Mouse (Mus musculus): Measurements from ENCODE around the gene Aqp3. TPM values are rescaled to one million over a fixed set of nuclear protein-coding genes. Genes with fewer than 3 reads are reported as not detected.

The Aqp3 gene
- 20.0 and 27.9 TPM in 2 replicates for polyA plus RNA-seq (2015; fragmentation: Nextera tagmentation; extraction: Ambion mirVana)

DNA sequence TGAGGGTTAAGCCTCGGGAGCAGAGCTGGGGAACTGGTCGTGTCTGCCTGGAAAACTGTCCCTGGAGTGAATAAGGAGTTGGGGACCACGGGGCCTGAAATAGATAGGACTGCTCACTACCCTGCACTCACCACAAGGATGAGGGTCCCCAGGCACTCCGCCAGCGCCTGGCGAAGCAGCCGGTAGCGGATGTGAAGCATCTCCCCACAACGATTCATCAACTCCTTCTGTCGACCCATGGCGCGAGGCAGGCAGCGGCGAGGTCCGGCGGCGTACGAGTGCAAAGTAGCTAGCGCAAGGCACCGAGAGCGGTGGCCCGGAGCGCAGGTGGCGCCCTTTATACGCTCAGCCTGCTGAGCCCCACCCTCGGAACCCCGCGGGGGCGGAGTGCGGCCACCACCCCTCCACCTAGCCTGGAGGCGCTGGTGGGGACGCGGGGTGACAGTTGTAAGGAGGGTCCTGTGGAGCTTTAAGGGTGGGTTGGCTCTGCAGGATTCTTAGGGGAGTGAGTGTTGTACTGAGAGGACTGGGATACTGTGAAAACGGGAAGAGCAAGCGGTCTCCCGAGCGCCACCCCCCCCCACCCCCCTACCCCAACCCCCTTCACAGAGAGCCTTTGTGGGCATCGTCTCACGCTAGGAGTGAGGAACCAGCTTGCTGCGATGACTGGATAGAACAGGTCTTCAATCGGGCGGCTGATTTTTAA is at the start of gene Aqp3:
Aqp3 (minus strand) TSS at position 313 of the 706 bp plus-strand sequence.
- no peaks in the 10 kb centered on the region for H3K36me3 ChIP-seq
- 1% methylated on average over 42 of the region's 42 CpGs for WGBS
- H3K27ac ChIP-seq: no peak within 1 kb of the TSS
- peak within 1 kb of the TSS; percentile 94 for H3K4me2 ChIP-seq
- H3K4me3 ChIP-seq: peak within 1 kb of the TSS; percentile 49
- H3K27me3 ChIP-seq: peaks cover 34% of the 10 kb centered on the region
- no peaks in the 10 kb centered on the region for H3K9me3 ChIP-seq
- H3K9ac ChIP-seq: peak within 1 kb of the TSS; percentile 70
- H3K4me1 ChIP-seq: peaks cover 26% of the 10 kb centered on the region
- ATAC-seq (ENCODE audit: insufficient number of reproducible peaks, insufficient read depth, low FRiP score, low TSS enrichment, low read depth): 0 out of 2 replicates have a peak, but pooled peaks have one; percentile 15

DNA sequence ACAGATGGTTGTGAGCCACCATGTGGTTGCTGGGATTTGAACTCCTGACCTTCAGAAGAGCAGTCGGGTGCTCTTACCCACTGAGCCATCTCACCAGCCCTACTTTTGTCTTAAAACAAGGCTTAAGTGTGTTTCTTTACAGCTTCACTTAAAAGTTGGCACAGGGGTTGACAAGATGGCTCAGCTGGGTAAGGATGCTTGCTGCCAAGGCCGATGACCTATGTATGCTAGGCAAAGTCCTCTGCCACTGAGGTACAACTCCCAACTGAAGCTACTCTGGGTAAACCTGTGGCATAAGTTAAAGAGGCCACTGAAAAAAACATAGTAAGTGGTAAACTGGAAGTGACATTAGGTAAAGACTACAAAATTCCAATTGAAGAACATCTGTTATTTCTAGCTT is 44.6 kb upstream of the Aqp3 start:
- 93% methylated on average over 2 of the region's 2 CpGs for WGBS
- H3K36me3 ChIP-seq: peaks cover 57% of the 10 kb centered on the region
- no peak for ATAC-seq (ENCODE audit: insufficient number of reproducible peaks, insufficient read depth, low FRiP score, low TSS enrichment, low read depth)

DNA sequence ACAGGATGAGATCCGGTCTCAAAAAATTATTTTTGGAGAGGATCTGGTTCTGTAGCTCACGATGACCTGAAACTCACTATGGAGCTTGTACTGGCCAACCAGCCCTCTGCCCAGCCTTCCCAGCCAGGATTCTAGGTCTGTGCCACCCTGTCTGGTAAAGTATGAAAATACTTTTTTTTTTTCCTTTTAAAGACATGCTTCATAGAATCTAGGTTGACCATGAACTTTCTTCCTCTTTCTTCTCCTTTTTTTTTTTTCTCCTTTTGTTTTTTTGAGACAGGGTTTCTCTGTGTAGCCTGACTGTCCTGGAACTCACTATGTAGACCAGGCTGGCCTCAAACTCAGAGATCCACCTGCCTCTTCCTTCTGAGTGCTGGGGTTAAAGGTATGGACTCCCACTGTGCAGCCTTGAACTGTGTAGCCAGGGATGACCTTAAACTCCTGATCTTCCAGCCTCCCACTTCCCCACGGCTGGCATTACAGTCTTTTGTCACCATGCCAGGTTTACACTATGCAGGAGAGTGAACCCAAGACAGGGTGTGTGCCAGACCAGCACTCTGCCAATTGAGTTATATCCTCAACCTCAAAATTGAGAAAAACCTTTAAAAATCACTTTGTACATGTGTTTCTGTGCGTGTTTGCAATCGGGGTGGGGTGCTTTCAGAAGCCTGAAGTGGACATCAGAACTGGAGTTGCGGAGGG is 42.3 kb upstream of the Aqp3 start:
- Histone ChIP-seq H3K4me1 (peaks cover 7% of the 10 kb centered on the region; the same call in 1 of the 2 replicates), H3K9ac (no peak overlapping the region), H3K9me3 (no peaks in the 10 kb centered on the region), H3K27ac (no peak overlapping the region), H3K36me3 (peaks cover 57% of the 10 kb centered on the region), H3K4me2 (no peak overlapping the region), H3K27me3 (no peaks in the 10 kb centered on the region), H3K4me3 (no peak overlapping the region)
- 89% methylated on average over 6 of the region's 6 CpGs for WGBS
- no peak for ATAC-seq (ENCODE audit: insufficient number of reproducible peaks, insufficient read depth, low FRiP score, low TSS enrichment, low read depth)

More for the DNA sequence above, 44.6 kb upstream of the Aqp3 start:
- Histone ChIP-seq H3K4me2 (no peak overlapping the region), H3K4me3 (no peak overlapping the region), H3K9ac (no peak overlapping the region), H3K4me1 (0 out of 2 replicates have a peak, but pooled peaks cover 3% of the 10 kb centered on the region), H3K9me3 (no peaks in the 10 kb centered on the region), H3K27me3 (no peaks in the 10 kb centered on the region), H3K27ac (no peak overlapping the region)

DNA sequence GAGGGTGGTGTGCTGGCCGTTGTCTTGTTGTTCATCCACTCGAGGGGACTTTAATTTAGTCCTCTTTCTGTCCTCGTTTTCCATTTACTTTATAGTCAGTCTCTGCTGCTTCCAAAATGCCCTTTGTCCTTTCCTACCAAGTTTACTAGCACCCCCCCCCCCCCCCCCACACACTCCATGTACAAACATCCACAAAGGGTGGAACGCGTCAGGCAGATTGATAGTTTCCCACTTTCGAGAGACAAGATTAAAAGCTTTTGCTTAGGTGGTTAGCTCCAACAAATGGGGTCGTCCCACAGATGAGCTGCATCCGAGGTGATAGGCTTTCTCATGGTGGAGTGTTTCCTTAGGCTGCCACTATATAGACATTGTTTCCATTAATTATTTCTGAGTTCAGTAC is 38.8 kb upstream of the Aqp3 start:
- peak overlapping the region; percentile 100 for H3K9ac ChIP-seq
- no peaks in the 10 kb centered on the region for H3K9me3 ChIP-seq
- H3K4me3 ChIP-seq: peak overlapping the region; percentile 97
- H3K27ac ChIP-seq: peak overlapping the region; percentile 99; the same call in 1 of the 2 replicates
- peaks cover 12% of the 10 kb centered on the region for H3K4me1 ChIP-seq
- 0% methylated on average over 8 of the region's 8 CpGs for WGBS
- peak overlapping the region; percentile 78 for H3K4me2 ChIP-seq
- H3K36me3 ChIP-seq: peaks cover 35% of the 10 kb centered on the region
- no peaks in the 10 kb centered on the region for H3K27me3 ChIP-seq
- ATAC-seq (ENCODE audit: insufficient number of reproducible peaks, insufficient read depth, low FRiP score, low TSS enrichment, low read depth): no peak

DNA sequence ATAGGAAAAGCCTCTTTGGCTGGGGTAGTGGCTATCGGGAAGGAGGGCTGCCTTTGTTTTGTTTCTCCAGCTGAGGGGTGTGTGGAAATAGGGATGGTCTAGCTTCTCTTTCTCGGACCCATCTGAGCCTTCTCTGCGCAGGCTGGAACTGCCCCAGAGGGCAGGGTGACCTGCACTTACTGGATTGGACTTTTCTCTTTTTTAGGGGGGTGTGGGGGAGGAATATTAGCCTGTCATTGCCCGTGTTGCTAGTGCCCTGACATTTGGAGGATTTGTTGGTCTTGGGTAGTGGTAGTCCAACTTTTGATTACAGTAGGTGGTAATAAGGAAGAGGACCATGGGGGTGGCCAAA is 38.4 kb upstream of the Aqp3 start:
- Histone ChIP-seq H3K27me3 (no peaks in the 10 kb centered on the region), H3K36me3 (peaks cover 31% of the 10 kb centered on the region), H3K27ac (peak overlapping the region; percentile 99), H3K9me3 (no peaks in the 10 kb centered on the region), H3K9ac (peak overlapping the region; percentile 100), H3K4me2 (peak overlapping the region; percentile 78), H3K4me3 (peak overlapping the region; percentile 97), H3K4me1 (peaks cover 12% of the 10 kb centered on the region)
- ATAC-seq (ENCODE audit: insufficient number of reproducible peaks, insufficient read depth, low FRiP score, low TSS enrichment, low read depth): no peak
- 0% methylated on average over 4 of the region's 4 CpGs for WGBS

DNA sequence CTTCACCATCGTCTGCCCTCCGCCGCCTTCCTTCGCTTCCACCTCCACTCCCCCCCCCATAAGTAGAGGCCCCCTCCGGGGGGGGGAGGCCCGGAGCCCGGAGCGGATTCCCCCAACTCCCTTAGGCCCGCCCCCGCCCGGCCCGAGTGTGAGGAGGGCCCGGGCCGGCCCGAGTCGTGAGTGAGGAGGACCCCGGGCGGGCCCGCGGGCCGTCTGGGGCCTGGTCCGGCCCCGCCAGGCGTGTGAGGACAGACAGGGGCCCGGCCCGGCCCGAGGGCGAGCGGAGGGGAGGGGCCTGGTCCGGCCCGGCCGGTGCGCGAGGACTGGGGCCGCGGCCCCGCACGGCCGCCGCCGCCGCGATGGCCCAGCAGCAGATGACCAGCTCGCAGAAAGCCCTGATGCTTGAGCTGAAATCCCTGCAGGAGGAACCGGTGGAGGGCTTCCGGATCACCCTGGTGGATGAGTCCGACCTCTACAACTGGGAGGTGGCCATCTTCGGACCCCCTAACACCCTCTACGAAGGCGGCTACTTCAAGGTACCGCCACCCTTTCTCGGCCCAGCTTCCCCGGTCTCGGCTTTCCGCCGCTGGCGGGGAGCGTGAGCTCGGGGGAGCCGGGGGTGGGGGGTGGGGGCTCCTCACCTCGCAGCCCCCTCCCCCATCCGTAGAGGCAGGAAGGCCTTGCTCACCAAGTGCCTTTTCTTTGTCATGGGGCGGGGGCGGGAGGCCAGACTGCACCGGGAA is 37.9 kb upstream of the Aqp3 start, which contains the start of gene Ube2r2:
Ube2r2 (plus strand) TSS at position 33 of the 743 bp plus-strand sequence.
- ATAC-seq (ENCODE audit: insufficient number of reproducible peaks, insufficient read depth, low FRiP score, low TSS enrichment, low read depth): peak; percentile 74
- Histone ChIP-seq H3K36me3 (peaks cover 26% of the 10 kb centered on the region), H3K9ac (peak within 1 kb of the TSS; percentile 100), H3K4me2 (peak within 1 kb of the TSS; percentile 78), H3K9me3 (no peaks in the 10 kb centered on the region), H3K4me1 (peaks cover 12% of the 10 kb centered on the region), H3K4me3 (peak within 1 kb of the TSS; percentile 97), H3K27me3 (no peaks in the 10 kb centered on the region), H3K27ac (peak within 1 kb of the TSS; percentile 99)
- under 1% methylated on average over 62 of the region's 65 CpGs for WGBS

DNA sequence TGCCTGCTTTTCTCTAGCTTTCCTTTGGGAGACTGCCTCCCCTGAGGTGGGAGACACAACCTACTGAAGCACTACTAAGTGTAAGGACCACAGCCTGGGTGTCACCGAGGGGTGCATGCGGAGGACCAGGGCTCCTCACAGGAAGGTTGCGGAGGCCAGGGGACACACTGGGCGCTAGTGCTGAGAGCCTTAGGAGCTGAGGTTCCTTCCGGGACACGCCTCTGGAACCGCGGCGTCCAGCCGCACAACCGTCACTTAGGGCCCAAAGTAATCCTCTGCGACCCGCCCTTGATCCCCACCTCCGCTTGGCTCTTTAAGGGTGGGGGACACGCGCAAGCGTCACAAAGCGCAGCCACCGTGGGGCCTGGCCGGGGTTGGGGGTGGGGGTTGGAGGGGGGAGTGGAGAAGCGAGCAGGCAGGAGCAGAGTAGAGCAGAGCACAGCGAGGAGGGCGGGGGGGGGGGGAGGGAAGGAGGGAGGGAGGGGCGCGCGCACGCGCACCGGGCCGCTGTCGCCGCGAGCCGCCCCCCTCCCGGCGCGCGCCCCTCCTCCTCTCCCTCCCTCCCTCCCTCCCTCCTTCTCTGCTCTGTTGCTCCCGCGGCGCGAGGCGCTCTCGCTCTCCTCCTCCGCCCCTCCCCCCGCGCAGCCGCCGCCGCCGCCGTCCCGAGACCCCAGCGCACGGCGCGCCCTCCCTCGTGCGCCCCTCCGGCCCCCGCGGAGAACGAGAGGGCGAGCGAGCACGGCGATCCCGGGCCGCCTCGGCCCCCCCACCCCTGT is 37.1 kb upstream of the Aqp3 start:
- Histone ChIP-seq H3K36me3 (peaks cover 18% of the 10 kb centered on the region), H3K4me1 (peaks cover 9% of the 10 kb centered on the region), H3K9ac (peak overlapping the region; percentile 100), H3K4me2 (peak overlapping the region; percentile 78), H3K27me3 (no peaks in the 10 kb centered on the region), H3K9me3 (no peaks in the 10 kb centered on the region), H3K27ac (peak overlapping the region; percentile 99), H3K4me3 (peak overlapping the region; percentile 97)
- 1% methylated on average over 26 of the region's 70 CpGs for WGBS
- ATAC-seq (ENCODE audit: insufficient number of reproducible peaks, insufficient read depth, low FRiP score, low TSS enrichment, low read depth): peak; percentile 93

DNA sequence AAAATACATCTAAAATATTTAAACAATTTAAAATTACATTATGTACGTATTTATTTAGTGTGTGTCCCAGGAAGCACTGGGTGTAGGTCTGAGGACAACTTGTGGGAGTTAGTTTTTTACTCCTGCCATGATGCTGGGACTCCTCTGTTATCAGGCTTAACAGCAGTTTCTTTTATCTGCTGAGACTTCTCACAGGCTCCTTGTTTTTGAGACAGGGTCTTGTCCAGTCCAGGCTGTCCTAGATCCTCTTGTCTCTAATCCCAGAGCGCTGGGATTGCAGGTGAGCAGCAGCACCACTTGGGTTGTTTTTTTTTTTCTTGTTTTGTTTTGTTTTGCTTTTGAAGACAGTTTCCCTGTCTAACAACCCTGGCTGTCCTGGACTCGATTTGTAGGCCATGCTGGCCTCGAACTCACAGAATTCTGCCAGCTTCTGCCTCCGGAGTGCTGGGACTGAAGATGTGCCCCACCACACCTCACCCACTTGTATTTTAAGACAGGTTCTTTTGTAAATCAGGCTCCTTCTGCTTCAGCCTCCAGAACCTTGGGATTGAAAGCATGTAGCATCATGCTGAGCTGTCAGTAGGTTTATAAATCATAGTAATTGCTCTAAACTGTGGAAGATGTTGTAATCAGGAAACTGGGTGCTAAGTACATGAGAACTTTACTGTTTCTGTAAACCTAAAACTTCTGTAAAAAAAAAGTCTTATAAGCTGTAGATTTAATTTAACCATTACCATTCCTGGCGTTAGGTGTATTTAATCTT is 35.7 kb upstream of the Aqp3 start:
- no peak overlapping the region for H3K4me3 ChIP-seq
- H3K27ac ChIP-seq: no peak overlapping the region
- no peaks in the 10 kb centered on the region for H3K9me3 ChIP-seq
- H3K4me2 ChIP-seq: no peak overlapping the region
- no peak overlapping the region for H3K9ac ChIP-seq
- H3K36me3 ChIP-seq: peaks cover 6% of the 10 kb centered on the region
- peaks cover 9% of the 10 kb centered on the region for H3K4me1 ChIP-seq
- no peaks in the 10 kb centered on the region for H3K27me3 ChIP-seq
- WGBS: 78% methylated on average over 6 of the region's 6 CpGs
- no peak for ATAC-seq (ENCODE audit: insufficient number of reproducible peaks, insufficient read depth, low FRiP score, low TSS enrichment, low read depth)

DNA sequence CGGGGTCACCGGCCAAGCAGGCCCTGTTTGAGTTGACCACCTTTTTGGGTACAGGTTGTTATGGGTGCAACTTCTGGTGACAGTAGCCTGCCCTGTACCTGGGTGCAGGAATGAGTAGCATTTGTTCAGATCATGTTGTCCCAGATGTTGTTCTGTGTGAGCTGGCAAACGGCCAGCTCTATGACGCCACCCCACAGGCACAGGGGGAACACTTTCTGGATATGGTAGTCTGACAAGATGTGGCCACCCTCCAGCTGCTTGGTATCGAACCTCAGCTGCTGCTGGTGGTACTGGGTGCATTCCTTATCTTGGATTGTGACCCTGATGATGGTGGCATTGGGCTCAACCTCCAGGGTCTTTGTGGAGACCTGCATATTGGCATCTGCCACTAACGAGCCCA is 34.5 kb upstream of the Aqp3 start:
- no peak for ATAC-seq (ENCODE audit: insufficient number of reproducible peaks, insufficient read depth, low FRiP score, low TSS enrichment, low read depth)
- Histone ChIP-seq H3K9ac (no peak overlapping the region), H3K27me3 (no peaks in the 10 kb centered on the region), H3K9me3 (no peaks in the 10 kb centered on the region), H3K36me3 (no peaks in the 10 kb centered on the region), H3K4me3 (no peak overlapping the region), H3K4me2 (no peak overlapping the region), H3K4me1 (peaks cover 9% of the 10 kb centered on the region), H3K27ac (no peak overlapping the region)
- WGBS: 74% methylated on average over 6 of the region's 6 CpGs

DNA sequence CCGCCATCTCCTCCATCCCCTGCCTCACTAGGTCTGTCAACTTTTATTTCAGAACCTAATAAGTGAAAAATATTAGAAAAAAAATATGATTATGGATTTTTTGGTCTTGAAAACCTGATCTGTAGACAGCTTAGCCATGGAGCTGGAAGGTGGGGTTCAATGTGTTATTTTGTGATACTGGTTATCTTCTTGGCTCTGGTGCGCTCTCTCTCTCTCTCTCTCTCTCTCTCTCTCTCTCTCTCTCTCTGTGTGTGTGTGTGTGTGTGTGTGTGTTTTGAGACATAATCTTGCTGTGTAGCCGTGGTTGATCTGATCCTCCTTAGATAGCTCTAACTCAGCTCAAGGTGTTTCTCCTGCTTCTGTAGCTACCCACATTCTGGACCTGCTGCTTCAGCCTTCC is 31.9 kb upstream of the Aqp3 start:
- no peak for ATAC-seq (ENCODE audit: insufficient number of reproducible peaks, insufficient read depth, low FRiP score, low TSS enrichment, low read depth)
- 68% methylated on average over 3 of the region's 3 CpGs for WGBS
- Histone ChIP-seq H3K9ac (no peak overlapping the region), H3K27me3 (no peaks in the 10 kb centered on the region), H3K9me3 (no peaks in the 10 kb centered on the region), H3K27ac (no peak overlapping the region), H3K4me2 (no peak overlapping the region), H3K4me3 (no peak overlapping the region), H3K4me1 (peaks cover 5% of the 10 kb centered on the region), H3K36me3 (no peaks in the 10 kb centered on the region)
